Mouse (Mus musculus) left cerebral cortex, adult 11 months (tissue): ENCODE data around the gene Pgls.
A peak's percentile ranks its signal among the peaks of the same experiment; 100 is the strongest.

ENCODE experiments used
- DNase-seq: peaks from one replicate; pipeline ENCODE4 v3.0.0; 2022; ENCODE audit warnings: low spot score

The Pgls gene

DNA sequence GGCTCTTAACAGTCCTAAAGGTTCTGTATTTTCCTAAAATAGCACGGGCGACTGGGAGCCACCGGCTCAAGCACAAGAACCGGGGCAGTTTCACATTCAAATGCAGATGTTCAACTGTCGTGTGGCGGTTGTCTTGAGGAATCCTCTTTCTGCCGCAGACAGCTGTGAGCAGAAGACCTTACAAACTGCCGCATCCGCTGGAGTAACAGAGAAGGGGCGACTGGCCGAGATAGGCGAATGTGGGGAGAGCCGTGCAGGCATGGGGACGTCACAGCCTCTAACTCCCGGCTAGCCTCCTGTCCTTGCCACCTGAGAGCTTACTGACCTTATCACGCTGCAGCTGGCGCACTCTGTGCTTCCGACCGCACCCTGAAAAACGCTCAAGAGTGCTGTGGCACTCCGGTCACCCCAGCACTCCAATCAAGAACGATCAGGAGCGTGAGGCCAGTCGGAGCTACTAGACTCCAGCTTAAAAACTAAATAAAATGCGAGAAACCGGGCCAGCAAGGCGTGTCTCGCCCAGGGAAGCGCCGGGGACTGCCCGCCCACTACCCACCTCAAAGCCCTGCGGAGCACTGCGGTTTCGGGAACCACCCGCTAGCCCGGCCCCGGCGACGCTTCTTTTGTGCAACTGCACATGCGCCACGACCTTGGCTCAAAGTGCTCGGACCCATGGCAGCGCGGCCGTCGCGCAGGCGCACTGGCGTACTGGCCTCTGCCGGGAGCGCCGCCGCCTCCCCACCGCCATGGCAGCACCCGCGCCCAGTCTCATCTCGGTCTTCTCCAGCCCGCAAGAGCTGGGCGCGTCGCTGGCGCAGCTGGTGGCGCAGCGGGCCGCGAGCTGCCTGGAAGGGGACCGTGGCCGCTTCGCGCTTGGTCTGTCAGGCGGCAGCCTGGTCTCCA lies at the start of gene Pgls:
Pgls (plus strand) TSS at position 706 of the 903 bp plus-strand sequence.
- DNase-seq: peak; percentile 94

DNA sequence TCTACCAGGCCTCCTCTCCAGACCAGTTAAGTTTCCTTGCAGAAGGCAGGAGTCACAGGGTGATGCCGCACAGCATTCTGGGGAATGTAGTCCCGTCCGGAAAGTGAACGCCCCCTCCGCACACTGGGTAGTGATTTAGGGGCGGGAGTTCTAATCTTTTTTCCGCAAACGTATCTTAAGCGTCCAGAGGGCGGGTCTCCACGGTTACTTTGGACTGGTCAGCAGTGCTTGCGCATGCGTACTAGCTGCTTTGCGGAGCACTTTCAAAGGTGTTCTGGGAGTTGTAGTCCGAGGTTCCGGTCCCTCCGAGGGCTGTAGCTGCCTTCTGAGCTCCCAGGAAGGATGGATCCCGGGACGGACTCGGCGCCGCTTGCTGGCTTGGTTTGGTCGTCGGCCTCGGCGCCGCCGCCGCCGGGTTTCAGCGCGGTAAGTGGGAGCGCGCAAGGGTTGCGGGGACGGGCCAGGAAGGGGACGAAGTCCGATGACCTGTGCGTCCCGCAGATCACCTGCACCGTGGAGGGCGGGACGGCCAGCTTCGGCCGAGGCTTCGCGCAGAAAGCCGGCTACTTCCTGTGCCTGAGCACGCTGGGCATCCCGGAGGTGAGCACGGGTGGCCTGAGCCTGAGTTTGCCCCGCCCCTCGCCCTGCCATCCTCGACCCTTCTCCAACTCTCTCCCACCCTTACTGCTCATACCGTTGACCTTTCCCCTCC lies 49.2 kb upstream of the Pgls start, which contains the start of gene Mvb12a:
Mvb12a (plus strand) TSS at position 291 of the 712 bp plus-strand sequence.
- peak; percentile 98 for DNase-seq

DNA sequence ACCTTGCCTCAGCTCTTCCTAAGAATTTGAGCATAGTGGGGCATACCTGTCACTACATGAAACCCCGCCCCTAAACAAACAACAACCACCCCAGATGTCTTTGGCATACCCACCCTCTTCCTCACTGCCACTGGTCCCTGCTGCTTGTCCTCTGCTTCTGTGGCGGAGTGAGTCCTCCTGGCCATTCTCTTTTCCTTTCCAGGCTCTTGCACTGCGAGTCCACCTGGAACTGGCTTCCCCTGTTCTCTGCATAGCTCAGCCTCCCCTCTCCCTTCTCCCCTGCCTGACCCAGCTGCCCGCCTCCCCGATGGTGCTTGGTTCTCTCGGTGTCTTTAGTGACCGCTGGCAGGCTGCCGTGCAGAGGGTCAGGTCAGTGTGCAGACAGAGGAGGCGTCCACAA lies 48.2 kb upstream of the Pgls start:
- DNase-seq: no peak

DNA sequence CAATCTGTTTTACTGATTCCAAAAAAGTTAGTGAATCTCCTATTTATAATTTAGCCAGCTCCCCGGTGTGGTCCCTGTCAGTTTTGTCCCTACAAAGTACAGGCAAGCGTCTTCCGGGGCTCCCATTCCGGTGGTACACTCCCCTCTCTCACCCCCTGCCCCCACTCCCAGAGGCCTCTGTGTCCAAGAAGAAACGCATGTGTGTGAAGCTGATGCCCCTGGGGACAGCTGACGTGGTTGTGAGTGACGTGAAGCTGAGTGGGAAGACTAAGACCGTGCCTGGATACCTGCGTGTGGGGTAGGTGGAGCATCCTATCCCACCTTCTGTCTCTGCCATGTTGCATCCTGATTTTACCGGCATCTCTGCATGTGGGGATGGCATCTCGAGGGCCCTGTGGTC lies 46.9 kb upstream of the Pgls start:
- no peak for DNase-seq

DNA sequence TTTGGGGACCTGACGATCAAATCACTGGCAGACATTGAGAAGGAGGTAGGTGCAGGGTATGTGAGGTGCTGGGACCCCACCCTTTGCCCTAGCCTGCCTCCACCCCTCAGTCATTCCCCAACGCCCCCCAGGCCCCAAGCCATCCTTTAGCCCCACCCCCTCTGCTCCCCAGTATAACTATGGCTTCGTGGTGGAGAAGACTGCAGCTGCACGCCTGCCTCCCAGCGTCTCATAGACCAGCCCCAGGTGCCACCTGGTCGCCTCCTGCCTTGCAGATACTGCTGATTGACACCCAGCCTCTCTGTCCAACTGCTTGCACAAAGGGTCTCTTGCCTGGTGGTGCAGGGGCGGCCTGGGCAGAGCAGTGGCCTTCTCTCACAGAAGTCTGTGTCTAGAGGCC lies 44.4 kb upstream of the Pgls start:
- no peak for DNase-seq

DNA sequence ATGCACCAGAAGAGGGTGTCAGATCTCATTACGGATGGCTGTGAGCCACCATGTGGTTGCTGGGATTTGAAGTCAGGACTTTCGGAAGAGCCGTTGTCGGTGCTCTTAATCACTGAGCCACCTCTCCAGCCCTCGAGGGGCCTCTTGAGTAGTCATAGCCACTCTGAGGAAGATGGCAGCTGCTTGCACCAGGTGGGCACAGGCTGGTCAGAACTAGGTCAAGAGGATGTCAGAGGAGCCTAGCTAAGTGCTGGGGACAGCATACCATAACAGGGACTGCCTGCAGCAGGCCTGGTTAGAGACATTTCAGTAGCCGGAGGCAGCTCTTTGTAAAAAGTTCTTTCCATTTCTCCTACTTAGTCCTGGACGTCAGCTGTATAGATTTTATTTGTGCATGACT lies 41.2 kb upstream of the Pgls start:
- no peak for DNase-seq

DNA sequence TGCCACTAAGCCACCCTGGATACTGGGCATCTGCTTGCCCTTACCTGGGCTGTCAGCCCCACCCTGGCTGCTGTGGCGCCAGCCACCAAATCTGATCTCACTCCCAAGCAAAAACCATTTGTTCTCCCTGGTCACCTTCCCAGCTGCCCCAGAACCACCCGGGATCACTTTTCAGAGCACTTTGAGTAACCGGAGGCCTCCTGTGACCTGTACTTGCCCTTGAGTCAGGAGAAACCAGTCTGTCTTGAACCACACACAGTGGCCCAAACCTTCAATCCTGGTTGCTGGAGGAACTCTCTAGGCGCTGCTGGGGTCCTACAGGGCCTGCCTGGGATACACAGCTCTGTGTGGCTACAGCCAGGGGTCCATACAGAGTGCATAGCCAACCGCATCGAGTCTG lies 39.2 kb upstream of the Pgls start:
- DNase-seq: no peak

DNA sequence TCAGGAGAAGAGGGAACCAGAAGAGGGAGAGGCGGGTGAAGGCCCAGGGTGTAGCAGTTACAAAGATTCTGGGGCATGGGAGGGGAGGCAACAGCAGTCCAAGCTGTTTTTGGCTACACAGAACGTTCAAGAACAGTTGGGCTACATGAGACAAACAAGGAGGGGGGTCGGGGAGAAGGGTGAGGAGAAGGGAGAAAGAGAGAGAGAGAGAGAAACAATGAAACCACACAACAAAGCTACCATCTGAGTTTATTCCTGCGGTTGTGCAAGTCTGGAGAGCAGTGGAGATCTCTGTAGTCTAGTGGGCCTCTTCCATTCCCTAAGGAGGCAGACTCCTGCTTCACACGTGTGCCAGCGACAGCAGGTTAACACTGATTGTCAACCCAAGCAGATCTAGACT lies 38.0 kb upstream of the Pgls start:
- DNase-seq: no peak

DNA sequence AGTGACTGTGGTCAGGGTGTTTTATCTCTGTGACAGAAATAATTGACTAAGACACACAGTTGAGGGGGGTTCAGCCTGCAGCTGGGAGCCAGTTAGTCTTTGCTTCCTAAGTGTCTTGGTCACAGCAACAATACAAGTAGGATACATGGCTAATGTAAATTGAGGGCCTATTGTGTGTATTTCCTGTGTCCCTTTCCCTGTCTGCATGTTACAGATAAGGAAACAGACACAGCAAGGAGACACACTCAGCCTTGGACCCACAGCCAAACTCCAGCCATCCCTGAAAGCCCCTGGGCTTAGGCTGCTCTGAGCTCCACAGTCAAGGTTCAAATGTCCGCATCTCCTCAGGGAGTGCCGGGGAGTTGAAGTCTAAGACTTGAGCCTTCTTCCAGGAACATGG lies 37.3 kb upstream of the Pgls start:
- DNase-seq: no peak

DNA sequence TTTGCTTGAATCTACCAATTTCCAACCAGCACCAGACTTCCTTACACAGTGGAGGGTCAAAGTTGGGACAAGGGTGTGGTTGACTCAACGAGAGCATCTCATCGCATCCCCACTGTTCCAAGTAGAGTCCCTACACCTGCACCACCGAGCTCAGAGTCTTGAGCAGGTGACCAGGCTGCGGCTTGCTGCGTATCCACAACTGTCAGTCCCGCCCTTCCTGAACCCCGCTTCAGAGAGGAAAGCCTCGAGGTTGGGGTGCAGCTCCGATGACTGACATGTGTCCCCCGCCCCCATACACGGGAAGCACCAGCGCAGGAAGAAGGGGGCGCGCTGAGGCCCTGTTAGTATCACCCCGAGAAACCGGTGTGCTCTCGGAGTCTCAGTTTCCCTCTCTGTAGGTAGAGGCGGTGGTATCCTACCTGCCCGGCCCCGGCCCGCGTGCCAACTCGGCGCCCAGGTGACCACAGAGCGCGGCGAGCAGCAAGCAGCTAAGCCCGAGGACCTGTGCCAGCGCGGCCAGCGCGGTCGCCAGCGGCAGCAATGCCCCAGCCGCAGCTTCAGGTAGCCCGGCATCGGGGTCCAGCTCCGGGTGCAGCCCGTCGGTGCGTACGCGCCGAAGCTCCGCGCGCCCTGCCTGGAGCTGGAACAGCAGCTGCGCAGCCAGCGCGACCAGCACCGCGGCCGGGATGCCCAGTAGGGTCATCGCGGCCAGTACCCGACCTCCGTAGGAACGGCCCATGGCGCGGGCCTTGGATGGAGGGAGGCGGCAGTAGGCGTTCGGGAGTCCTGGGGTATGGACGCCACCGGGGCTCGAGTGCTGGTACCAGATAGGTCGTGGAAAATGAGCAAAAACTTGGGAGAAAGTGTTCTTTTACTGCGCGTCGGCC lies 33.7 kb upstream of the Pgls start, which contains the start of gene Tmem221:
Tmem221 (minus strand) TSS at position 801 of the 887 bp plus-strand sequence.
- no peak for DNase-seq

DNA sequence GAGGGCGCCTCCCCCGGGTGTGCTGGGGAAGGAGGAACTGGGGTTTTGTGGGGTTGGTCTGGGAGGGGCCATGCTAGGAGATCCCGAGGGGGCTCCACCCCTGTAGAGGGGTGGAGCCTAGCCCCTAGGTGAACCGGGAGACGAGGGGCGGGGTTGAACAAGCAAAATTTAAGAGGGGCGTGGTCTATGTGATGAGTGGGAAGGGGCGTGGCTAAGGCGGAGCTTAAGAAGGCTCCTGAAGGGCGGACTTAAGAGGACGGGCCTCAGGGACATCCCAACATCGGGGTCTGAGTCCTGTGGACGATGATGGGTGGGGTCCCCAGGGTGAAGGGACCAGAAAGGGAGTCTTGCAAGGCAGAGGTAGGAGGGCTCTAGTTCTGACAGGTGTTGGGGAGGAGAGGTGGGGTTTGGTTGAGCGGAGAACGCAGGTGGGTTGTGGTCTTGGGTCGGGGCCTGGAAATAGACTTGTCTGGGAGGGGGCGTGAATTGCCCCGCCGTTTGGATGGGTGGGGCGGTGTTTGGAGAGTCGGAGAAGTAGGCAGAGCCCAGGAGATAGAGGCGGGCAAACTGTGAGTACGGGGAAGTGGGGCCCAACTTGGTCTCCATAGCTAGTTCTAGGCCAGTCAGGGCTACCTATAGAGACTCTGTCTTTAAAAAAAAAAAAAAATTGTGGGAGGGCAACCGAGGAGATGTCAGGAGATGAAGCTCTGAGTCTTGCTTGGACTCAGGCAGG lies 32.9 kb upstream of the Pgls start:
- no peak for DNase-seq

DNA sequence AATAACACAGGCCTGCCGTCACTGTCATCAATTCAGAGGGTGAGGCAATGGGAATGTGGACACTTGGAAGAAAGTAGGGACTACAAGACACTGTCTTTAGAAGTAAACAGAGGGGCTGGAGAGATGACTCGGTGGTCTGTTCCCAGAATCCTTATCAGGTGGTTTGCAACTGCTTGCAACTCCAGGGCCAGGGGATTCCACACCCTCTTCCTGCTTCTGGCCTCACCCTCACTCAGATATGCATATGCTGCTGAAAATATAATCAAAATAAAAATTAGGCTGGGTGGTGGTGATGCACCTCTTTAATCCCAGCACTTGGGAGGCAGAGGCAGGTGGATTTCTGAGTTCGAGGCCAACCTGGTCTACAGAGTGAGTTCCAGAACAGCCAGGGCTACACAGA lies 31.9 kb upstream of the Pgls start:
- no peak for DNase-seq

DNA sequence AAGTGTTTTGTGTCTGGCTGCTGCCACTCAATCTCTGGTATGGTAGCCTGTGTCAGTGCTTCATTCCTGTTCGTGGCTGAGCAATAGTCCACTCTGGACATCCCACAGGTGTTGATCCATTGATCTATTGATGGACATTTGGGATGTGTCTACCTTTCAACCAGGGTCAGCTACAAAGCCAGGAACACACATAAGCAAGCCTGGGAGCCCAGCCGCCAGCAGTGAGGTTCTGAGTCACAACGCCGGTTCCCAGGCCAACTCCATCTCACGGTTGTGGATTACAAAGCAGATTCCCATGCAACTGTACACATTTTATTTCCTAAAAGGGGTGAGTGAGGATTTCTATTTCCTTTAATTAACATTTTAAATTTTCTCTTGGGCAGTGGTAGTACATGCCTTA lies 31.2 kb upstream of the Pgls start:
- no peak for DNase-seq

DNA sequence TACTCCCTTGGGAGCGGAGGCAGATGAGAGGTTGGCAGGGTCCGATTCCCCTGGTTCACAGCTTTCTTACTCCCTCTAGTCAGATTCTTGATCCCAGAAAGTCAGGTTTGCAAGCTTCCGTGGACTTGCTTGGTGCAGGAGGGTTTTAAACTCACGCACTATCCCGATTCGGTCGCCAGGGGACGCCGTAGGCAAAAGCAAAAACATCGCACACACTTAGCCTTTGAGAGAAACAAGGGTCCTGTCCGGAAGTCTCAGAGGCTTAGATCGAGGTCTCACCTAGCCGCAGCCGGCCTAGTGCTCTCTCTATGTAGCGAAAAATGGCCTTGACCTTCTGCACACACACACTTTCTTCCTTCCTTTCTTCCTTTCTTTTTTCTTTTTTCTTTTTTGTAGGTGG lies 30.6 kb upstream of the Pgls start:
- no peak for DNase-seq

DNA sequence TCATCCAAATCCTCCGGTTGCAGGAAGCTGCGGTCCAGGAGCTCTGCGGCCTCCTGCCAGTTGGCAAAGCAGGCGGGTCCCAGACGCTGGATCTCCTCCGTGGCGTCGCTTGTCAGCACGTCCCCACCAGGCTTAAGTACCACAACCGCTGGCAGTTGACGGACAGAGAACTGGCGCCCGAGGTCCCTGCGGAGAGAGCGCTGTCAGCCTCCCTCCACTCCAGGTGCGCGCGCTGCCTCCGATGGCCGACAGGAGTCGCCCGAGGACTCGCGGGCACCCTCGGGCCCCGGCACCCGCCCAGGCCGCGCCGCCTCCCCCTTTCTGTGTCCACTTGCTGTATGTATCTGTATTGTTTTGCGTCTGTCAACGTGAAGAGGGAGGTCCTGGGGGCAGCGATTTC lies 29.2 kb upstream of the Pgls start:
- DNase-seq: no peak

DNA sequence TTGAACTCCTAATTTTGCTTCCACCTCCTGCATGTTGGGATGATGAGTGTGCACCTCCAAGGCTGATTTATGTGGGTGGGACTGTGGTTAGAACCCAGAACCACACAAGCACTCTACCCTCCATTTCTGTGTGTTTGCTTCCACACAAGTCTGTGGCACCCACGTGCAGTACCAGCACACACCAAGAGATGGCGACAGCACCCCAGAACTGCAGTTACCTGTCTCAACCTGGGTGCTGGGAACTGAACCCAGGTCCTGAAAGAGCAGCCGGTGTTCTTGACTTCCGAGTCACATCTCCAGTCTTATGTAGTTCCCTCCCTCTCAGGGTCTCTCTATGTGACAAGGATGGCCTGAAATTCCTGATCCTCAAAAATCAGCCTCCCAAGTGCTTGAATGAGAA lies 28.0 kb upstream of the Pgls start:
- no peak for DNase-seq

DNA sequence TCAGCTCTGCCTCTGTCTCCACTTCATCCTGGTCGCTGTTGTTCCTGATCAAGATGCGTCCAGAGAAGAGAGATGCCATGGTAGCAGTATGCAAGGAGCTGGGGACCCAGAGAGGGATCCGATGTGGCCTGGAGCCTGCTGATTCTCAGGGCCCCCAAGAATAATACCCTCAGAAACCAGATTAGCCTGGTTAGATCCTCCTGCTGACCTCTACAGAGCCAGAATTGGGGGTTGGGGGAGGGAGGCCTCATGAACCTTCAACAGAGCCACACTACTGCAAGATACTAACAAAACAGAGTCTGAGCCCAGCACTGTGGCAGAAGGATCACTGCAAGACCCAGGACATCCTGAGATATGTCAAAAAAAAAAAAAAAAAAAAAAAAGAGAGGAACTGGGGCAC lies 25.5 kb upstream of the Pgls start, which contains the start of gene Nxnl1:
Nxnl1 (minus strand) TSS at position 101 of the 400 bp plus-strand sequence.
- DNase-seq: no peak

DNA sequence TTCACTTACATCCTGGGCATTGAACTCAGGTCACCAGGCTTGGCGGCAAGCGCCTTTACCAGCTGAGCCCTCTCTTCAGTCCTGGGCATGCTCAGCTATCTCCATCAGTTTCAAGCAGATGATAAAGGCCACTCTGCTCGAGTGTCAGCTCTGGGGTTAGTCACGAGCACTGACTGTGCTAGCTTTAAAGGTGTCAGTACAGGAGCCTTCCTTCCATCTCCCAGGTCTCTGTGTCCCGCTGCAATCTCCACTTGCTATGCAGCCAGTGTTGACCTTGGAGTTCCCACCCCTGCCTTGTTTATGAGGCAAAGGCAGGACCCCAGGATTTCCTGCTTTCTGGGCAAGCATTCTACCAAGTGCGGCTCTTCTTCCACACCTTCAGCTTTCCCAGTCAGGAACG lies 24.4 kb upstream of the Pgls start:
- DNase-seq: no peak

DNA sequence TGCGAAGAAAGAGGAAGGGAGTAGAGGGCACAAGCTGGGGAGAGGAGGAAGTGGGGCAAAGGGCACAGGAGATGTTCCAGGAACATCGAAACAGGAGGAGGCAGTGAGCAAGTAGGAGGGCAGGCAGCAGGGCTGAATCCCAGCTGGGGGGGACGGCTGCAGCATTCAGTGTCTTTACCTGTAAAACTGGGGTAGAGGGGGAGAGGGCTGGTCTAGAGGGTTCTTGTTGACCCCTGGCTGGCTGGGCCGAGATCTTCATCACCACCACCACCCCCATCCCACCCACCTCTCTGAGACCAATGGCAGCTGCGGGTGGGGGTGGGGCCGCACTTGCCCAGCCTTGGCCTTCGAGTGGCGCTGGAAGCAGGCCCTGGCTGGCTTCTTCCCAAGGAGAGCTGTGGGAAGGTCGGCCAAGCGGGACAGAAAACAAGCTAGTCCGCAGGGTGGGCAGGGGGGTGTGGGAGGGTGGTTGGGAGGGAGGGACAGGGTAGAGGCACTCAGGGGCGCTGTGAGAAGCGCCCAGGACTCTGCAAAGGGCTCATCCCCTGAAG lies 23.5 kb upstream of the Pgls start, which contains the start of gene Slc27a1:
Slc27a1 (plus strand) TSS at position 496 of the 551 bp plus-strand sequence.
- DNase-seq: no peak

DNA sequence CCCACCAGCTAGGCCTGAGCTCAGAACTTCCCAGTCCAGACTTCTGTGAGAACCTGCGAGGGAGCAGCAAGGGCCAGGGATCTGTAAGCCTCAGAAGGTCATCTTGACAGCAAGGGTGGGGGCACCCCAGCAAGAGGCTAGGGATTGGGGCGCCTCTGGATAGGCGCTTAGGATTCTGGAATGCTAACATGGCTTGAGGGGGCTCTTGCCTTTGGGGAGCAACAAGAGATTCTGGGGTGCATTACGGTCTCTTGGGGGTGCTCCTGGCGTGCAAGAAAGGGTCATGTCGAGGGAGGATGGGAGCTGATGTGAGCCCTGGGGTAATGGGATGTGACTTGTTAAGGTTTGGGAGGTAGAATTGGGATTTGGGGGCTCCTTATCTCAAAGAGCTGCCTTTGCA lies 23.0 kb upstream of the Pgls start:
- DNase-seq: no peak
